11 mouse cellular contexts compared by ENCODE assay signal in genomic region chr12:25024862-25025545, GRCm38 (mm10). TPM values are rescaled to one million over a fixed set of nuclear protein-coding genes. Genes with fewer than 3 reads are reported as not detected.
DNase-seq lines count a peak whose midpoint lies in the region; ATAC-seq lines count a peak whose summit lies in the region.
"Had no signal": no experiment of that assay in that cellular context is flagged by ENCODE, and none has a peak within 500 bp of the region (broad histone marks: within the 10 kb centered on the region; RNA-seq: fewer than 3 reads in every experiment).

No protein-coding gene starts in this region.

- no peaks in the 10 kb centered on the region for H3K4me1 ChIP-seq in kidney, embryonic 16.5 days (ENCODE audit: insufficient read depth, low read length)
- H3K4me1 ChIP-seq: midbrain, embryonic 15.5 days had no signal

- no peak for ATAC-seq in kidney, embryonic 16.5 days (ENCODE audit: low FRiP score, low TSS enrichment)
- ATAC-seq: activated CD4-positive, CD25-positive, alpha-beta regulatory T cell, adult 4 months; midbrain, embryonic 15.5 days had no signal

- DNase-seq in kidney, postnatal 4 days, result peak; percentile 27 to 41
- DNase-seq in thymus, postnatal 25 days, result peak; percentile 30
- no peak for DNase-seq in thymus, adult 18-20 months
- DNase-seq in induced T-regulatory cell, adult 2 months (ENCODE audit: low read depth), result peak; percentile 11
- DNase-seq in urinary bladder, postnatal 4 days (ENCODE audit: low spot score in 2 of 2), result no peak
- no peak for DNase-seq in spleen, adult 12 weeks (ENCODE audit: low spot score)
- DNase-seq: cerebellum, adult 9-11 months had no signal

- 69% methylated on average over 9 of the region's 9 CpGs for WGBS in kidney, embryonic 16.5 days

- no peak overlapping the region for H3K9ac ChIP-seq in kidney, embryonic 16.5 days (replicated peaks; ENCODE audit: low read length)
- H3K9ac ChIP-seq: midbrain, embryonic 15.5 days had no signal

- no peak overlapping the region for H3K4me2 ChIP-seq in kidney, embryonic 16.5 days (replicated peaks; ENCODE audit: low read depth, low read length)
- H3K4me2 ChIP-seq: midbrain, embryonic 15.5 days had no signal

- peaks cover 6% of the 10 kb centered on the region; the same call in 1 of the 2 replicates for H3K36me3 ChIP-seq in kidney, embryonic 16.5 days (ENCODE audit: insufficient read depth, low read length)

- H3K27me3 ChIP-seq in kidney, embryonic 16.5 days (ENCODE audit: insufficient read depth, low read length), result no peaks in the 10 kb centered on the region
- H3K27me3 ChIP-seq: midbrain, embryonic 15.5 days had no signal

- no peak overlapping the region for H3K27ac ChIP-seq in kidney, embryonic 16.5 days (ENCODE audit: low read length)
- H3K27ac ChIP-seq: midbrain, embryonic 15.5 days had no signal

- no peak overlapping the region for H3K4me3 ChIP-seq in kidney, embryonic 16.5 days (ENCODE audit: low read length)
- H3K4me3 ChIP-seq: erythroblast, embryonic 14.5 days; midbrain, embryonic 15.5 days had no signal

- H3K9me3 ChIP-seq in kidney, embryonic 16.5 days (ENCODE audit: low read length), result no peaks in the 10 kb centered on the region
- H3K9me3 ChIP-seq: midbrain, embryonic 15.5 days had no signal

RNA-seq across cellular contexts. Expression of gene Kidins220, which starts 50.3 kb away (rescaled TPM):
- 36.7 and 39.6 TPM in 2 replicates for polyA plus RNA-seq in kidney, embryonic 16.5 days (2015; fragmentation: Nextera tagmentation; extraction: Ambion mirVana)

Comparison
In these comparisons a context has a peak if more than half of its experiments do, and no peak if none do; other contexts are left out.
1. DNase-seq: peak in kidney, postnatal 4 days (2 of 2), thymus, postnatal 25 days (single experiment) and induced T-regulatory cell, adult 2 months (single experiment); none in thymus, adult 18-20 months (0 of 2), urinary bladder, postnatal 4 days (0 of 2) and spleen, adult 12 weeks (single experiment).